Mouse (Mus musculus) stomach, postnatal 0 days (tissue): ENCODE results near the gene Cdon.

Experiments used
- CTCF ChIP-seq: IDR thresholded peaks from 2 replicates; pipeline ENCODE4 v1.5.1; 2016; ENCODE audit warnings: antibody characterized with exemption, low read depth, mild to moderate bottlenecking, moderate library complexity
- EP300 ChIP-seq: optimal IDR thresholded peaks from 2 replicates; pipeline ENCODE3; 2016; ENCODE audit warnings: antibody characterized with exemption

DNA sequence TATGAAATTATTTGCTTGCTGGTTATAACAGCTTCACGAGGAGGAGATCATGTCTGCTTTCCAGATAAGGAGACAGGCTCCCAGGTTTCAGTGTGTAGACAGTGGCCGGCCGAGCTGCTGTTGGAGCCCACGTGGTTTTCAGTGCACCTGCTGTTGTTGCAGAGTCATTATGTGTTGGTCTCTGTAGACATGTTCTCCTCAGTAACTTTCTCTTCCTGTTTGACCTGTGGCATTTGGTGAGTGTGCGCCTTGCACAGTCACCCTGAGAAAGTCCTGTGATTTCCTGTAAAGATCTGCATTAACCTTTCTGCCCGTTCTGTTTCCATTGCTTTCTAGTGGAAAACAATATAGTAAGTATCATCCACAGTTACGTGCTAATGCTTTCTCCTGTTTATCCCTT, 54.5 kb downstream of the Cdon start:
- TF ChIP-seq CTCF = no peak
- no peak for TF ChIP-seq EP300
